Mouse (Mus musculus) embryonic facial prominence, embryonic 15.5 days (tissue): Measurements from ENCODE around the gene Daam1. TPM values are rescaled to one million over a fixed set of nuclear protein-coding genes. Genes with fewer than 3 reads are reported as not detected.

ENCODE experiments used
- ATAC-seq: fragments of 200-750 bp; cut with Nextera tagmentation; 2 replicates; pipeline ENCODE4 v1.8.0; 2017; ENCODE audit warnings: low read depth, moderate TSS enrichment; ENCODE audit not compliant: insufficient number of reproducible peaks, low FRiP score, low TSS enrichment
- H3K27ac ChIP-seq: fragments of 300-500 bp; sonication (generic); replicated peaks from 2 replicates; pipeline ENCODE4 v1.5.1; 2015; ENCODE audit warnings: mild to moderate bottlenecking, inconsistent platforms
- H3K27me3 ChIP-seq: fragments of 300-500 bp; sonication (generic); 2 replicates; pipeline ENCODE4 v1.6.1; 2015; ENCODE audit warnings: inconsistent platforms
- H3K36me3 ChIP-seq: fragments of 300-500 bp; sonication (generic); 2 replicates; pipeline ENCODE4 v1.6.1; 2015; ENCODE audit warnings: mild to moderate bottlenecking, inconsistent platforms
- H3K4me1 ChIP-seq: fragments of 300-500 bp; sonication (generic); 2 replicates; pipeline ENCODE4 v1.6.1; 2015; ENCODE audit warnings: inconsistent platforms
- H3K4me2 ChIP-seq: fragments of 300-500 bp; sonication (generic); replicated peaks from 2 replicates; pipeline ENCODE4 v1.6.1; 2015; ENCODE audit warnings: mild to moderate bottlenecking, inconsistent platforms
- H3K4me3 ChIP-seq: fragments of 300-500 bp; sonication (generic); replicated peaks from 2 replicates; pipeline ENCODE4 v1.5.1; 2015; ENCODE audit warnings: mild to moderate bottlenecking, inconsistent platforms
- H3K9ac ChIP-seq: fragments of 300-500 bp; sonication (generic); 2 replicates; pipeline ENCODE4 v1.6.1; 2015; ENCODE audit warnings: inconsistent platforms
- H3K9me3 ChIP-seq: fragments of 300-500 bp; sonication (generic); replicated peaks from 2 replicates; pipeline ENCODE4 v1.6.1; 2016; ENCODE audit warnings: inconsistent platforms
- WGBS: fragments of 180-500 bp; shearing (Covaris S2); methylation state at CpG from one replicate; pipeline ENCODE4 v1.1.7; 2015; 5-methylcytosine and 5-hydroxymethylcytosine counted together
- polyA plus RNA-seq: library from polyadenylated mRNA; unstranded; fragments of >200 nt; fragmentation: Nextera tagmentation; extraction: Ambion mirVana; gene quantifications from 2 replicates; pipeline ENCODE4 v1.2.1, GENCODE M21; 2015

The Daam1 gene
- polyA plus RNA-seq, 1 experiment from 2014 or later: 11.7 TPM

DNA sequence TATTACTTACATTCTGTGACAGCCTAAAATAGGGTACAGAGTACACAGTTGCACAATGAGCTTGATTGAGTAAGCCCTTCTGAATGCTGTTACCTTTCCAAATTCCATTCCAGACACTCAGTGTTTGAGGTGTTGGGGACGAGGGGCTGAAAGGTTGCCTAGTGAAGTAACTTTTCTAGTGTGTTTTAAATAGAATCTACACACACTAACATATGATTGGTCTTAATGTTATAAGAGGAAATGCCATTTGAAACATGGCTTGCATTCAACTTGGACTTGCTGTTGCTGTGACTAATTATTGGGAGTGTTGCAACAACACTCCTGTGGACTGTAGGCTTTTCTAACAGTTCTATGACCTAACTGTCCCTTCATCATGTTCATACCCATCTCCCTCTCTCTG is 105.8 kb downstream of the Daam1 start:
- 68% methylated on average over 1 of the region's 1 CpGs for WGBS
- no peak for ATAC-seq

DNA sequence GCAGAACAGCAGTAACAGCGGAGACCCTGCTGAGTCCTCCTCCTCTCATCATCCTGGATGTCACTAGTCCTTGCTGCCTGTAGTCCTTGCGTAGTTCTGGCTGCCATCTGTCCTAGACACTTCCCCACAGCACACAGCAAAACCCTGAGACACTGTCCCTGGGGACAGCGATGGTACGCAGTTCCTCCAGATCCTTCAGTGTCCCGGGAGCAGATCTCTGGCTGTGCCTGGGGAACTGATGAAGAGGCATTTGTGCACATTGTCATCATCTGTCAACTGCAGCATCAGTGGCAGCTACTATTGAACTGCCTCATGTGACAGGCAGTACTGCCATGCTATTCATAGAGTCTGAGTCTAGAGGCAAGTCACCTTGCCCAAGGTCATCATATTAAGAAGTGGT is 107.6 kb downstream of the Daam1 start:
- H3K9ac ChIP-seq: no peak overlapping the region
- ATAC-seq: no peak
- H3K36me3 ChIP-seq: peaks cover 17% of the 10 kb centered on the region; the same call in 1 of the 2 replicates
- no peak overlapping the region for H3K27ac ChIP-seq
- H3K27me3 ChIP-seq: no peaks in the 10 kb centered on the region
- H3K4me3 ChIP-seq: no peak overlapping the region
- H3K9me3 ChIP-seq: no peaks in the 10 kb centered on the region
- 74% methylated on average over 5 of the region's 5 CpGs for WGBS
- no peak overlapping the region for H3K4me2 ChIP-seq
- peaks cover 8% of the 10 kb centered on the region; the same call in 1 of the 2 replicates for H3K4me1 ChIP-seq

More for the DNA sequence above, 105.8 kb downstream of the Daam1 start:
- H3K36me3 ChIP-seq: peaks cover 11% of the 10 kb centered on the region; the same call in 1 of the 2 replicates
- H3K9me3 ChIP-seq: no peaks in the 10 kb centered on the region
- H3K27ac ChIP-seq: no peak overlapping the region
- no peak overlapping the region for H3K4me2 ChIP-seq
- H3K4me1 ChIP-seq: peaks cover 8% of the 10 kb centered on the region; the same call in 1 of the 2 replicates
- H3K9ac ChIP-seq: no peak overlapping the region
- H3K4me3 ChIP-seq: no peak overlapping the region
- no peaks in the 10 kb centered on the region for H3K27me3 ChIP-seq

DNA sequence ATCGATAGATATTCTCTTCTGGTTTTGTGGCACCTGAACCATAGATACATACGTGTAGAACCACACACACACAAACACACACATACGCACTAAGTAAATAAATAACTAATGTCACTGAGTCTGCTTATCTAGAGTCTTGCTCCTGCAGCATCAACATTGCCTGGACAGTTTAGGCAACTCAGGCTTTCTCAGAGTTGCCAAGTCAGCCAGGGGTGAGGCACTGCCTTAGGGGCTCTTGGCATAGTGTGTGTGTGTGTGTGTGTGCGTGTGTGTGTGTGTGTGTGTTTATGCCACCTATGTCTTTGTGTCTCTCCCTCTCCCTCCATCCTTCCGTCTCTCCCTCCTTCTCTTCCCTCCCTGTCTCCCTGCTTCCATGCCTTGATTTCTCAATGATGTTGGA is 110.4 kb downstream of the Daam1 start:
- Histone ChIP-seq H3K27me3 (no peaks in the 10 kb centered on the region), H3K9me3 (no peaks in the 10 kb centered on the region), H3K4me3 (no peak overlapping the region), H3K4me2 (no peak overlapping the region), H3K9ac (no peak overlapping the region), H3K27ac (no peak overlapping the region), H3K36me3 (peaks cover 41% of the 10 kb centered on the region; the same call in 1 of the 2 replicates), H3K4me1 (peaks cover 8% of the 10 kb centered on the region; the same call in 1 of the 2 replicates)
- WGBS: 92% methylated on average over 5 of the region's 5 CpGs
- ATAC-seq: no peak

DNA sequence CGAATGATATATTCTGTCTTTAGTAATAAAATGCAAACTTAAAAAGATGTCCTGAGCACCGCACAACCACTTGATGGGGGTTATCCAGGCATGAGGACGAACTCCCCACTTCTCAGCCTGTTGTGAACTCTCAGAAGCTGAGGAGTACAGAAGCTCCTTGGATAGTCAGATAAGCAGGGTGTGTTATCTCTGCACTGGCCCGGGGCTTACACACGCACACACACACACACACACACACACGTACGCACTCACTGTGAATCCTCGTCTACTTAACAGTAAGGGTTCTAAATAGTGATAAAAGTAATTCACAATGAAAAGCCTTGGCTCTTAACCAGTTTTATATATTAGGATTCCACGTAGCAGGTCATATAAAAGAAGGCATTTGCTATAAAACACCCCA is 112.2 kb downstream of the Daam1 start:
- H3K4me2 ChIP-seq: no peak overlapping the region
- 89% methylated on average over 9 of the region's 9 CpGs for WGBS
- peaks cover 52% of the 10 kb centered on the region for H3K36me3 ChIP-seq
- no peak overlapping the region for H3K4me3 ChIP-seq
- H3K9me3 ChIP-seq: no peaks in the 10 kb centered on the region
- no peaks in the 10 kb centered on the region for H3K27me3 ChIP-seq
- no peak for ATAC-seq
- H3K27ac ChIP-seq: no peak overlapping the region
- no peak overlapping the region for H3K9ac ChIP-seq
- no peaks in the 10 kb centered on the region for H3K4me1 ChIP-seq

DNA sequence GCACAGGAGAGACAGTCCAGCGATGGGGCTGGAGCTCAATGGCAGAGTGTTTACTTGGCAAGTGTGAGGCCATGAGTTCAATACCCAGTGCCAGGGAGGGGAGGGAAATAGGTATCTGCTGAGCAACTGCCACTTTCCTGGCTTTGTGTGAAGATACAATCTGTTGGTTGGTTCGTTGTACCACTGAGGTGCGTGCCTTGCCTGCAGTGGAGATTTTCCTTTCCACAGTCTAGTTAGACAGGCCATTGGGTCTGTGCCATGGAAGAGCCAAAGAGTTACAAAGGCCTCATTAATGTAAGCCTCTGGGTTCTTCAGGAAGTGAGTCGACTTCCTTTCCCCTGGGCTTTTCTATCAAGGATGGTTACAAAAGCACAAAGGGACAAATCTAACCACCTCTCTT is 112.8 kb downstream of the Daam1 start:
- Histone ChIP-seq H3K4me1 (no peaks in the 10 kb centered on the region), H3K27me3 (no peaks in the 10 kb centered on the region), H3K9ac (no peak overlapping the region), H3K4me2 (no peak overlapping the region), H3K36me3 (peaks cover 51% of the 10 kb centered on the region), H3K4me3 (no peak overlapping the region), H3K27ac (no peak overlapping the region), H3K9me3 (no peaks in the 10 kb centered on the region)
- no peak for ATAC-seq
- WGBS: 82% methylated on average over 4 of the region's 4 CpGs

DNA sequence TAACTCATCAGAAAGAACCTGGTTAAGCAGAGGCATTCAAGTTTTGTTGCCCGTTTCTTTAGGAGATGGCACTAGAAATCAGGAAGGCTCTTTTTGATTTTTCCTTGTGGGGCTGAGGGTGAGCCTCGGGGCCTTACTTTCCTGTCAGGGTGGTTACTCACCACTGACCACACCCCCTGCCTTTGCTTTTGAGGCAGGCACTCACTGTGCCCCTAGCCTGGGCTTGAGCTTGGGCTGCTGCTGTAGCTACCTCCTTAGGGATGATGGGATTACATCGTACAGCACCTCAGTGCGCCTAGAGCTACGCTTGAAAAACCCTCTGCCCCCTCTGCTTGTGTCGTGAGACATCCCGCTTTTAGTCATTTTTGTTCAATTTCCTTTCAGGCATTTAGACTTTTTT is 115.0 kb downstream of the Daam1 start:
- Histone ChIP-seq H3K27me3 (no peaks in the 10 kb centered on the region), H3K9ac (no peak overlapping the region), H3K27ac (no peak overlapping the region), H3K4me3 (no peak overlapping the region), H3K4me2 (no peak overlapping the region), H3K36me3 (peaks cover 54% of the 10 kb centered on the region), H3K9me3 (no peaks in the 10 kb centered on the region), H3K4me1 (no peaks in the 10 kb centered on the region)
- 63% methylated on average over 7 of the region's 7 CpGs for WGBS
- ATAC-seq: no peak

DNA sequence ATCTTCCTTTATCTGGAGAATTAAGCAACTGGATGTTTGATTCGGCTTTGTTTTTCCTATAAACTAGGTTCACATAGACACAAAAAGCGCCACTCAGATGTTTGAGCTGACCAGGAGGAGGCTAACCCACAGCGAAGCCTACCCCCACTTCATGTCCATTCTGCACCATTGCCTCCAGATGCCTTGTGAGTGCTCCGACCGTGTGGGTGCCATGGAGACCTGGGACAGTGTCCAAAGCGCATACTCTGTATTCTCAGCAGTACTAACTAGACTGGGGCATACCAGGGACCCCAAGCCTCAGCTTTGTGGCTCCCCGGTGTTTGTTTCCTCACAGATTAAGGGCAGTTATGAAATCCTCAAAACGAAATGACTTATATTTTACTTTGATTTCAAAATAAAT is 115.6 kb downstream of the Daam1 start:
- WGBS: 84% methylated on average over 8 of the region's 8 CpGs
- H3K27ac ChIP-seq: no peak overlapping the region
- H3K4me3 ChIP-seq: no peak overlapping the region
- H3K9ac ChIP-seq: no peak overlapping the region
- H3K4me1 ChIP-seq: no peaks in the 10 kb centered on the region
- peaks cover 59% of the 10 kb centered on the region for H3K36me3 ChIP-seq
- H3K4me2 ChIP-seq: no peak overlapping the region
- no peak for ATAC-seq
- H3K9me3 ChIP-seq: no peaks in the 10 kb centered on the region
- no peaks in the 10 kb centered on the region for H3K27me3 ChIP-seq

DNA sequence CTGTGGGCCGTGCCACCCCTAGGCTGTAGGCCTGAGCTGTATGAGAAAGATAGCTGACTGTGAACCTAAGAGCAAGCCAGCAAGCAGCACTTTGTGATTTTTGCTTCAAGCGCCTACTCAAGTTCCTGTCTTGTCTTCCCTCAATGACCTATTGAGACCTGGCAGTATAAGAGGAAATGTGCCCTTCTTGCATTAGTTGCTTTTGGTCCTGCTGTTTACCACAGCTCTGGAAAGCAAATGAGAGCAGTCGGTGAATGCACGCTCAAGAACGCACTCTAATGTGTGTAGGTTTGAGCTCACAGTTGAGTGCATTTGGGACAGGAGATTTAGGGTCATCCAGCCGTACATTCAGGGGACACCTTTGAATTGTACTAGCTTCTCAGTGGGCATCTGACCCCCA is 118.1 kb downstream of the Daam1 start:
- Histone ChIP-seq H3K27ac (no peak overlapping the region), H3K4me3 (no peak overlapping the region), H3K4me1 (peaks cover 11% of the 10 kb centered on the region), H3K27me3 (no peaks in the 10 kb centered on the region), H3K36me3 (peaks cover 59% of the 10 kb centered on the region), H3K4me2 (no peak overlapping the region), H3K9me3 (no peaks in the 10 kb centered on the region), H3K9ac (no peak overlapping the region)
- ATAC-seq: no peak
- 94% methylated on average over 6 of the region's 6 CpGs for WGBS

DNA sequence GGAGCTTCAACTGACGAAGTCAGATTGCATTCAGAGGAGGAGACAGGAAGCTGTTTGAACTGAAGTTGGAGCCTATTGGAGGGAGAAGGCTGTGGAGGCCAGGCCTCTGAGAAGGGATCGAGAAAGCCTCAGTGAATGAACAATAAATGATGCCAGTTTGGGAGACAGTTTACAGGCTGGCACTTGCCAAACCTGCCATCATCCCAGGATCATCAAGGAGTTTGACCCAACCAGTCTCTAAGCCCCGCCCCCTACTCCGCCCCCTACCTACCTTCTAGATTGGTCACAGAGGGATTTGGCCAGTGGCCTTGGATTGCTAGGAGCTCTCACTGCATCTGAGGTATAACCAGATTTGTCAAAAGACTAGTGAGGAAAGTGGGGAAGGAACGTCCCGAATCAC is 118.7 kb downstream of the Daam1 start:
- Histone ChIP-seq H3K27ac (no peak overlapping the region), H3K4me3 (no peak overlapping the region)
- no peak for ATAC-seq

DNA sequence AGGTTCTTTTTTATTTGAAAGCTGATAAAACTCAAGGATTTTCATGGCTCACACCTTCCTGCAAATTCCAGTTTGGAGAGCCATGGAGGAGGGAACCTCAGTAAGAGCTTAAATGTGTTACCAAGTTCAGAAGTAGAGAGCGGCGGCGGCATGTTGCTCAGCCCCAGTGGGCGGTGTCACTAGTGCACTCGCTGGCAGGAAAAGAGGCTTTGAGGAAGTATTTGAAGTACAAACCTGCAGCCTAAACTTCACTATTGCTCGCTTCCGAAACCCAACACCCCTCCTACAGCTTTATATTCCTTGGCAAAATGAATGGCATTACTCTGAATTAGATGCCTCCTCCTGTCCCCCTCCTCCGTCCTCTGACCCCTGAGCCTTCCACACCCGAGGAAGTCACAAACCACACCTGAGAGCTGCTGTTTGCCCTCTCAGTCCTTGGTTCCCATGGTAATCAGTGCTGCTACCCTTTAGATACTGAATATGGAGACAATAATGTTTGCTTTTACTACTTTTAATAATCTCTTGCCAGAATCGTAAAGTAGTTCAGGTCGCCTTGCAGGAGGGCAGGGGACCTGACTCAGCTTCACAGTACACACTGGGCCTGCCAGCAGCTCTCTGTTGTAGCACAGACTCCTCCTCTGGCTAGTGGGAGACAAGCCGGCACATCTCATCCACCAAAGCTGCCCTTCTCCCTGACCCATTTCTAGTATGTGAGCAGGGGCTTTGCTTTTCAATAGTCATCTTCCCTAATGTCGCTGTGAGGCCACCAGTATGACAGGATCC is 119.4 kb downstream of the Daam1 start:
- H3K27ac ChIP-seq: no peak overlapping the region
- H3K4me3 ChIP-seq: no peak overlapping the region
- H3K4me2 ChIP-seq: no peak overlapping the region
- H3K9me3 ChIP-seq: no peaks in the 10 kb centered on the region
- H3K27me3 ChIP-seq: no peaks in the 10 kb centered on the region
- H3K36me3 ChIP-seq: peaks cover 49% of the 10 kb centered on the region
- 87% methylated on average over 13 of the region's 13 CpGs for WGBS
- ATAC-seq: no peak
- H3K4me1 ChIP-seq: peaks cover 18% of the 10 kb centered on the region
- H3K9ac ChIP-seq: no peak overlapping the region

More for the DNA sequence above, 118.7 kb downstream of the Daam1 start:
- peaks cover 55% of the 10 kb centered on the region for H3K36me3 ChIP-seq
- 84% methylated on average over 6 of the region's 6 CpGs for WGBS
- no peak overlapping the region for H3K9ac ChIP-seq
- no peak overlapping the region for H3K4me2 ChIP-seq
- H3K27me3 ChIP-seq: no peaks in the 10 kb centered on the region
- peaks cover 18% of the 10 kb centered on the region for H3K4me1 ChIP-seq
- H3K9me3 ChIP-seq: no peaks in the 10 kb centered on the region

DNA sequence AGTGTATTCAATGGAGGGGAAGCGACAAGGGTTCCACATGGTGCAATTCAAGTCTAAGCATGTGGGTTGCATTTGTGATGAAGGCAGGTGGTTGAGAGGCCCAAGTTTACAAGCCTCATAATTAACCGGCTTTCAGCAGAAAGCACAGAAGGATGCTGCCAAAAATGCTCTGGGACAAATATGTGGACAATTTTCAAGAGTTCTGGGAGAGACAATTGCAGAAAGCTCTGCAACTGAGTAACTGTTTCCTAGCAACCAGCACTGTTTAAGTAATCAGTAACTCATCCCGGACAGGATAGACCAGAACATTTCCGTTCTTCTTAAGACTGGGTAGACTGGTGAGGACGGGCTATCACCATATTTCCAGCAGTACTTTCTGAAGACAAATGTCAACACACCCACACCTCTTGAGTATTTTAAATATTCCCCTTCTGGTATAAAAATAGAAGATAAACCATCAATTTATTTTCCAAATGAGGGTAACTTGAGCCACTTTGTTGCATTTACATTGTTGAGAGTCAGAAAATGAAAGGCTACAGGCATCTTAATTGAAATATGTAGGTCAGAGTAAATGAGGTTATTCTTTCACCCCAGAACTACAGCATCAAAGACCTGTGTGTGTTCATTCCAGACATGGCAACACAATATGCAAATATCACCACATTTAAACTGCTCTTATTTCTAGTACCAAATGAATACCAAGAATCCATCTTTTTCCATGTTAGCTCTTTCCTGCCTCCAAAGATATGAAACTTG is 123.5 kb downstream of the Daam1 start:
- WGBS: 26% methylated on average over 5 of the region's 5 CpGs
- Histone ChIP-seq H3K9me3 (no peaks in the 10 kb centered on the region), H3K4me3 (no peak overlapping the region), H3K4me2 (no peak overlapping the region), H3K27ac (peak overlapping the region; percentile 68; the same call in 1 of the 2 replicates), H3K4me1 (peaks cover 25% of the 10 kb centered on the region), H3K9ac (no peak overlapping the region), H3K36me3 (peaks cover 20% of the 10 kb centered on the region; the same call in 1 of the 2 replicates), H3K27me3 (no peaks in the 10 kb centered on the region)
- ATAC-seq: no peak
